Mouse (Mus musculus): ENCODE measurements around the gene Rnf41. TPM values are rescaled to one million over a fixed set of nuclear protein-coding genes. Genes with fewer than 3 reads are reported as not detected.
A peak's percentile ranks its signal among the peaks of the same experiment; 100 is the strongest.

The Rnf41 gene
- total and polyA plus RNA-seq, 3 experiments = 27.4 to 28.1 TPM; not detected in 1

GRCm38 (mm10) chr10:128455280-128455679 lies 43.8 kb downstream of the Rnf41 start (continued):
- TF ChIP-seq MYC (IDR thresholded peaks at IDR 0.05; ENCODE audit: low read depth, low read length) (peak; percentile 52; the same call in 1 of the 2 replicates), TBP (IDR thresholded peaks at IDR 0.05; ENCODE audit: low read depth, low read length) (peak; percentile 63; the same call in 1 of the 2 replicates), MEF2A (IDR thresholded peaks at IDR 0.05; ENCODE audit: extremely low read depth, insufficient replicate concordance, low read depth, low read length, poor library complexity, severe bottlenecking) (no peak), E2F4 (IDR thresholded peaks at IDR 0.05; ENCODE audit: borderline replicate concordance, low read depth, low read length) (no peak), CHD1 (IDR thresholded peaks at IDR 0.05; ENCODE audit: low read depth, low read length) (no peak), GABPA (IDR thresholded peaks at IDR 0.05; ENCODE audit: low read depth, low read length) (0 out of 2 replicates have a peak, but pooled peaks have one; percentile 33), MXI1 (IDR thresholded peaks at IDR 0.05; ENCODE audit: low read depth, low read length) (peak; percentile 43), NRF1 (IDR thresholded peaks at IDR 0.05; ENCODE audit: insufficient read depth, low read depth, low read length, poor library complexity, severe bottlenecking) (no peak)

GRCm38 (mm10) chr10:128457676-128458075 lies 46.2 kb downstream of the Rnf41 start:
- Histone ChIP-seq H3K4me3 (ENCODE audit: control insufficient read depth in 1 of 2, insufficient read depth in 1 of 2, low read depth in 2 of 2, low read length in 2 of 2) (no peak overlapping the region), H3K36me3 (ENCODE audit: control insufficient read depth in 1 of 2, insufficient read depth in 2 of 2, low read length in 2 of 2) (peaks cover 0 to 7% of the 10 kb centered on the region in 2 experiments; a peak in 2 of 4 replicates), H3K27ac (ENCODE audit: control insufficient read depth, low read depth, low read length) (no peak overlapping the region)

GRCm38 (mm10) chr10:128458348-128458718 lies 46.9 kb downstream of the Rnf41 start:
- TF ChIP-seq TBP (IDR thresholded peaks at IDR 0.05; ENCODE audit: low read depth, low read length) (peak; percentile 100), GATA1 (IDR thresholded peaks at IDR 0.05; ENCODE audit: low read depth, low read length) (0 out of 2 replicates have a peak, but pooled peaks have one; percentile 9), POLR2A (IDR thresholded peaks at IDR 0.05; ENCODE audit: control insufficient read depth in 1 of 2, insufficient read depth in 1 of 2, low read depth in 1 of 2, low read length in 2 of 2, poor library complexity in 1 of 2) (peak; percentile 39 to 52; a peak in 2 of 4 replicates), MAFK (IDR thresholded peaks at IDR 0.05; ENCODE audit: borderline replicate concordance, low read depth, low read length) (peak; percentile 99), E2F4 (IDR thresholded peaks at IDR 0.05; ENCODE audit: borderline replicate concordance, low read depth, low read length) (peak; percentile 30; the same call in 1 of the 2 replicates), SIN3A (IDR thresholded peaks at IDR 0.05; ENCODE audit: low read length) (0 out of 2 replicates have a peak, but pooled peaks have one; percentile 24), EP300 (IDR thresholded peaks at IDR 0.05; ENCODE audit: low read depth in 1 of 2, low read length in 2 of 2) (no peak), MAZ (IDR thresholded peaks at IDR 0.05; ENCODE audit: low read depth, low read length) (peak; percentile 72), USF1 (IDR thresholded peaks at IDR 0.05; ENCODE audit: low read depth, low read length) (no peak), ELF1 (IDR thresholded peaks at IDR 0.05; ENCODE audit: low read depth, low read length) (peak; percentile 68; the same call in 1 of the 2 replicates), HCFC1 (IDR thresholded peaks at IDR 0.05; ENCODE audit: low read depth, low read length) (0 out of 2 replicates have a peak, but pooled peaks have one; percentile 27), ZKSCAN1 (IDR thresholded peaks at IDR 0.05; ENCODE audit: low read depth, low read length) (no peak), ZNF384 (IDR thresholded peaks at IDR 0.05; ENCODE audit: low read depth, low read length) (peak; percentile 69; the same call in 1 of the 2 replicates), NRF1 (IDR thresholded peaks at IDR 0.05; ENCODE audit: insufficient read depth, low read depth, low read length, poor library complexity, severe bottlenecking) (peak; percentile 46; the same call in 1 of the 2 replicates), GABPA (IDR thresholded peaks at IDR 0.05; ENCODE audit: low read depth, low read length) (no peak), UBTF (IDR thresholded peaks at IDR 0.05; ENCODE audit: borderline replicate concordance, insufficient read depth, low read depth, low read length) (no peak)

More at GRCm38 (mm10) chr10:128457676-128458075, 46.2 kb downstream of the Rnf41 start:
- TF ChIP-seq USF1 (IDR thresholded peaks at IDR 0.05; ENCODE audit: low read depth, low read length) (no peak), SIN3A (IDR thresholded peaks at IDR 0.05; ENCODE audit: low read length) (no peak), HCFC1 (IDR thresholded peaks at IDR 0.05; ENCODE audit: low read depth, low read length) (no peak)
- H3K9ac ChIP-seq (ENCODE audit: control insufficient read depth, low read depth, low read length, poor library complexity, severe bottlenecking) = no peak overlapping the region
- H3K79me2 ChIP-seq (ENCODE audit: control insufficient read depth, insufficient read depth, low read length, poor library complexity) = peaks cover 21% of the 10 kb centered on the region
- H3K27me3 ChIP-seq (ENCODE audit: control insufficient read depth in 1 of 2, insufficient read depth in 2 of 2, low read length in 2 of 2) = no peaks in the 10 kb centered on the region
- no peak for DNase-seq (ENCODE audit: low read depth, low spot score)
- H3K9me3 ChIP-seq (replicated peaks; ENCODE audit: insufficient read depth, low read length) = no peaks in the 10 kb centered on the region
- peaks cover 5 to 17% of the 10 kb centered on the region in 2 experiments; a peak in 3 of 4 replicates for H3K4me1 ChIP-seq (ENCODE audit: control insufficient read depth in 1 of 2, insufficient read depth in 2 of 2, low read length in 2 of 2)

More at GRCm38 (mm10) chr10:128458348-128458718, 46.9 kb downstream of the Rnf41 start:
- Histone ChIP-seq H3K79me2 (ENCODE audit: control insufficient read depth, insufficient read depth, low read length, poor library complexity) (peaks cover 21% of the 10 kb centered on the region), H3K27ac (ENCODE audit: control insufficient read depth, low read depth, low read length) (peak overlapping the region; percentile 64), H3K9ac (ENCODE audit: control insufficient read depth, low read depth, low read length, poor library complexity, severe bottlenecking) (peak overlapping the region; percentile 81), H3K27me3 (ENCODE audit: control insufficient read depth in 1 of 2, insufficient read depth in 2 of 2, low read length in 2 of 2) (no peaks in the 10 kb centered on the region), H3K4me1 (ENCODE audit: control insufficient read depth in 1 of 2, insufficient read depth in 2 of 2, low read length in 2 of 2) (peaks cover 5 to 17% of the 10 kb centered on the region in 2 experiments; a peak in 3 of 4 replicates), H3K9me3 (replicated peaks; ENCODE audit: insufficient read depth, low read length) (no peaks in the 10 kb centered on the region), H3K36me3 (ENCODE audit: control insufficient read depth in 1 of 2, insufficient read depth in 2 of 2, low read length in 2 of 2) (peaks cover 4 to 7% of the 10 kb centered on the region in 2 experiments; a peak in 3 of 4 replicates), H3K4me3 (ENCODE audit: control insufficient read depth in 1 of 2, insufficient read depth in 1 of 2, low read depth in 2 of 2, low read length in 2 of 2) (peak overlapping the region; percentile 62 to 73)
- peak; percentile 90 for DNase-seq (ENCODE audit: low read depth, low spot score)

All from MEL (cell line).